Mouse (Mus musculus): ENCODE measurements at regions not wholly inside any gene's neighbourhood (a gene's known extent, or its start where the extent isn't known, plus 50 kb on each side); places are given as distances from the start of the nearest gene placed in this dataset.

DNA sequence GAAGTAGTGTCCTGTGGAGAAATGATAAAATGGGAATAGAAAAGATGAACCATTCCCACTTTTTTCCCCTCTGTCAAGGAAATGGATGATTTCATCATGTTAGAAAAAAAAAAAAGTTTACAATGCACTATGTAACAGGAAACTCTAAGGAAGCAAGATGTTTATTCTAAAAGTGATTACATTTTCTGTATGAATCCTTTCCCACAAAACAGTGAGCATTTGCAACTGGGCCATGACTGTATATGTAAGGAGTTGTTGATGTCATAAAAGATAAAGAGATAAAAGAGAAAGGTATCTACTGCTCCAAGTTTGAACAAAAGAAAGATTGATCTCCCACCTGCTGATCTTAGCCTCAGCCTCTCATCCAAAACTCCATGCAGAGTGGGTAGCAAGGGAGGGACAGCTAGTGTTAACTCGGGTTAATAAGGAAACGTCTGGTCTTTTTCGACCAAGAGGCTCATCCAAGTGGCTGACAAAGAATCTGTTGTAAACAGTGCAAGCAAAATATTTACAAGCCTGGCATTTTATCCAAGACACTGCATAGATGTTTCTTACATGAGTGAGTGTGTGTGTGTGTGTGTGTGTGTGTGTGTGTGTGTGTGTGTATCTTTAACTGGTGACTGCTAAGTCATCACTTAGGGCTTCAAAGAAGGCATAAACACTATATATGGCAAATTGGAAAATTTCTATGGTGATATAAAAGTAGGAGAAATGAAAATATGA, 213.3 kb downstream of the Gm9733 start:
- TF ChIP-seq CTCF (IDR thresholded peaks at IDR 0.05; ENCODE audit: low read depth), result no peak
- no peak for TF ChIP-seq EP300 (IDR thresholded peaks at IDR 0.05; ENCODE audit: low read depth)
